Comparison of ENCODE assay signal across 25 mouse cellular contexts in genomic region chr2:129176676-129177420, GRCm38 (mm10). TPM values are rescaled to one million over a fixed set of nuclear protein-coding genes. Genes with fewer than 3 reads are reported as not detected.
DNase-seq lines count a peak whose midpoint lies in the region; ATAC-seq and TF ChIP-seq lines count a peak whose summit lies in the region.
"Had no signal": no experiment of that assay in that cellular context is flagged by ENCODE, and none has a peak within 500 bp of the region (broad histone marks: within the 10 kb centered on the region; RNA-seq: fewer than 3 reads in every experiment).

No protein-coding gene starts in this region.

- ATAC-seq in megakaryocyte, adult 5-6 weeks (ENCODE audit: poor library complexity, severe bottlenecking), result no peak
- ATAC-seq in hindbrain, embryonic 13.5 days (ENCODE audit: low FRiP score), result no peak
- ATAC-seq in hindbrain, embryonic 16.5 days, result no peak
- ATAC-seq: forebrain, embryonic 16.5 days; intestine, postnatal 0 days had no signal

- no peak for TF ChIP-seq POLR2A in MEL (IDR thresholded peaks at IDR 0.05; ENCODE audit: control insufficient read depth in 1 of 2, insufficient read depth in 1 of 2, low read depth in 1 of 2, low read length in 2 of 2, poor library complexity in 1 of 2)

- H3K27ac ChIP-seq in MEL (ENCODE audit: control insufficient read depth, low read depth, low read length), result no peak overlapping the region
- no peak overlapping the region for H3K27ac ChIP-seq in hindbrain, embryonic 13.5 days
- H3K27ac ChIP-seq in hindbrain, embryonic 16.5 days (ENCODE audit: low read depth, low read length), result no peak overlapping the region
- H3K27ac ChIP-seq: embryonic facial prominence, embryonic 13.5 days; forebrain, embryonic 10.5 days; heart, embryonic 15.5 days; hindbrain, embryonic 12.5 days; liver, embryonic 14.5 days; neural tube, embryonic 13.5 days had no signal

- H3K9me3 ChIP-seq in megakaryocyte, embryonic 14.5 days, result no peaks in the 10 kb centered on the region
- H3K9me3 ChIP-seq in MEL (replicated peaks; ENCODE audit: insufficient read depth, low read length), result no peaks in the 10 kb centered on the region
- H3K9me3 ChIP-seq in hindbrain, embryonic 13.5 days, result no peaks in the 10 kb centered on the region
- no peaks in the 10 kb centered on the region for H3K9me3 ChIP-seq in hindbrain, embryonic 16.5 days (ENCODE audit: control insufficient read depth, low read length)
- H3K9me3 ChIP-seq: embryonic facial prominence, embryonic 13.5 days; forebrain, embryonic 10.5 days; heart, embryonic 15.5 days; hindbrain, embryonic 12.5 days; neural tube, embryonic 13.5 days had no signal

- H3K27me3 ChIP-seq in megakaryocyte, embryonic 14.5 days (replicated peaks), result no peaks in the 10 kb centered on the region
- H3K27me3 ChIP-seq in MEL (ENCODE audit: control insufficient read depth in 1 of 2, insufficient read depth in 2 of 2, low read length in 2 of 2), result no peaks in the 10 kb centered on the region
- H3K27me3 ChIP-seq in hindbrain, embryonic 13.5 days, result no peaks in the 10 kb centered on the region
- H3K27me3 ChIP-seq in hindbrain, embryonic 16.5 days (replicated peaks; ENCODE audit: control insufficient read depth, insufficient read depth, low read length), result no peaks in the 10 kb centered on the region
- H3K27me3 ChIP-seq: embryonic facial prominence, embryonic 13.5 days; heart, embryonic 15.5 days; hindbrain, embryonic 12.5 days; neural tube, embryonic 13.5 days had no signal

- H3K4me2 ChIP-seq in hindbrain, embryonic 13.5 days, result no peak overlapping the region
- no peak overlapping the region for H3K4me2 ChIP-seq in hindbrain, embryonic 16.5 days (ENCODE audit: low read length)
- H3K4me2 ChIP-seq: embryonic facial prominence, embryonic 13.5 days; heart, embryonic 15.5 days; hindbrain, embryonic 12.5 days; midbrain, embryonic 11.5 days; neural tube, embryonic 13.5 days had no signal

- TF ChIP-seq RAD21 in MEL (IDR thresholded peaks at IDR 0.05; ENCODE audit: low read depth, low read length), result no peak

- no peak for TF ChIP-seq CTCF in MEL (IDR thresholded peaks at IDR 0.05 in 2 of 3, conservative IDR thresholded peaks at IDR 0.05 in 1 of 3; ENCODE audit: control insufficient read depth in 1 of 3, insufficient read depth in 1 of 3, low read depth in 2 of 3, low read length in 3 of 3, poor library complexity in 1 of 3, severe bottlenecking in 1 of 3)

- peaks cover 84% of the 10 kb centered on the region for H3K4me1 ChIP-seq in megakaryocyte, embryonic 14.5 days
- peaks cover 0 to 6% of the 10 kb centered on the region in 2 experiments; a peak in 1 of 4 replicates for H3K4me1 ChIP-seq in MEL (ENCODE audit: control insufficient read depth in 1 of 2, insufficient read depth in 2 of 2, low read length in 2 of 2)
- H3K4me1 ChIP-seq in hindbrain, embryonic 13.5 days (replicated peaks), result no peaks in the 10 kb centered on the region
- peaks cover 2% of the 10 kb centered on the region; the same call in 1 of the 2 replicates for H3K4me1 ChIP-seq in hindbrain, embryonic 16.5 days (ENCODE audit: control insufficient read depth, insufficient read depth, low read depth, low read length)
- H3K4me1 ChIP-seq: hindbrain, embryonic 12.5 days; neural tube, embryonic 13.5 days had no signal

- TF ChIP-seq EP300 in MEL (IDR thresholded peaks at IDR 0.05; ENCODE audit: low read depth in 1 of 2, low read length in 2 of 2), result no peak

- H3K36me3 ChIP-seq in megakaryocyte, embryonic 14.5 days (replicated peaks; ENCODE audit: low read length), result no peaks in the 10 kb centered on the region
- H3K36me3 ChIP-seq in MEL (ENCODE audit: control insufficient read depth in 1 of 2, insufficient read depth in 2 of 2, low read length in 2 of 2), result no peaks in the 10 kb centered on the region; a peak in 1 of 4 replicates
- no peaks in the 10 kb centered on the region for H3K36me3 ChIP-seq in hindbrain, embryonic 13.5 days
- H3K36me3 ChIP-seq in hindbrain, embryonic 16.5 days (ENCODE audit: control insufficient read depth, insufficient read depth, low read length), result no peaks in the 10 kb centered on the region
- H3K36me3 ChIP-seq: embryonic facial prominence, embryonic 13.5 days; forebrain, embryonic 10.5 days; heart, embryonic 15.5 days; hindbrain, embryonic 12.5 days; neural tube, embryonic 13.5 days had no signal

- 73% methylated on average over 12 of the region's 12 CpGs for WGBS in hindbrain, embryonic 13.5 days
- WGBS in hindbrain, embryonic 16.5 days, result 74% methylated on average over 12 of the region's 12 CpGs

- H3K9ac ChIP-seq in MEL (ENCODE audit: control insufficient read depth, low read depth, low read length, poor library complexity, severe bottlenecking), result no peak overlapping the region
- H3K9ac ChIP-seq in hindbrain, embryonic 13.5 days, result no peak overlapping the region
- H3K9ac ChIP-seq in hindbrain, embryonic 16.5 days (ENCODE audit: low read depth, low read length), result no peak overlapping the region
- H3K9ac ChIP-seq: embryonic facial prominence, embryonic 13.5 days; heart, embryonic 15.5 days; hindbrain, embryonic 12.5 days; liver, embryonic 14.5 days; neural tube, embryonic 13.5 days had no signal

- H3K79me2 ChIP-seq in MEL (ENCODE audit: control insufficient read depth, insufficient read depth, low read length, poor library complexity), result no peaks in the 10 kb centered on the region

- DNase-seq in MEL (ENCODE audit: low read depth, low spot score), result no peak
- peak; percentile 68 for DNase-seq in retina, adult 2 months (ENCODE audit: low read depth, low spot score)
- no peak for DNase-seq in right cerebral cortex, postnatal 14 days
- DNase-seq: adrenal gland, postnatal 25 days; cerebellum, adult 18-20 months; cerebellum, postnatal 10 days; kidney, adult 9 months; kidney, postnatal 10 days; lung, adult 2 months; lung, postnatal 10 days; thymus, postnatal 4 days had no signal

- H3K4me3 ChIP-seq in megakaryocyte, embryonic 14.5 days (replicated peaks), result peak overlapping the region; percentile 42
- no peak overlapping the region for H3K4me3 ChIP-seq in MEL (ENCODE audit: control insufficient read depth in 1 of 2, insufficient read depth in 1 of 2, low read depth in 2 of 2, low read length in 2 of 2)
- no peak overlapping the region for H3K4me3 ChIP-seq in hindbrain, embryonic 13.5 days
- H3K4me3 ChIP-seq in hindbrain, embryonic 16.5 days (ENCODE audit: low read length), result no peak overlapping the region
- H3K4me3 ChIP-seq: embryonic facial prominence, embryonic 13.5 days; forebrain, embryonic 10.5 days; heart, embryonic 15.5 days; hindbrain, embryonic 12.5 days; myocyte; neural tube, embryonic 13.5 days had no signal

TF ChIP-seq in MEL, 35 proteins besides CTCF, POLR2A, EP300 and RAD21:
- TF ChIP-seq MEF2A (IDR thresholded peaks at IDR 0.05; ENCODE audit: extremely low read depth, insufficient replicate concordance, low read depth, low read length, poor library complexity, severe bottlenecking), result no peak
- TF ChIP-seq SIN3A (IDR thresholded peaks at IDR 0.05; ENCODE audit: low read length), result no peak
- TF ChIP-seq ZNF384 (IDR thresholded peaks at IDR 0.05; ENCODE audit: low read depth, low read length), result peak; percentile 49; the same call in 1 of the 2 replicates

RNA-seq across cellular contexts. Expression of gene Slc20a1, which starts 21.7 kb away (rescaled TPM):
- 16.4 and 76.5 TPM in 2 replicates for polyA plus RNA-seq in megakaryocyte, embryonic 14.5 days (2012; ENCODE audit: insufficient read depth, low replicate concordance)
- total RNA-seq in megakaryocyte, adult 5-6 weeks (2015), result 18.7 and 22.8 TPM in 2 replicates
- 52.4 and 70.8 TPM in 2 replicates for total RNA-seq in megakaryocyte, adult 5-6 weeks (2017)
- 44.9 and 69.4 TPM in 2 replicates for total RNA-seq in MEL (2012; rRNA removed)
- 10 to 100 TPM in 1 of 2 experiments, not detected in 1; 80.7 TPM for polyA plus RNA-seq in MEL (2012; ENCODE audit: insufficient read depth in 1 of 2, insufficient read length in 2 of 2, low read depth in 1 of 2, low replicate concordance in 2 of 2, missing spikeins in 1 of 2)
- polyA plus RNA-seq in hindbrain, embryonic 13.5 days (2015; fragmentation: Nextera tagmentation; extraction: Ambion mirVana), result 47.2 and 48.2 TPM in 2 replicates
- polyA plus RNA-seq in hindbrain, embryonic 16.5 days (2015; fragmentation: Nextera tagmentation; extraction: Ambion mirVana), result 53.2 and 55.6 TPM in 2 replicates

RNA-seq across cellular contexts. Expression of gene Chchd5, which starts 47.3 kb away (rescaled TPM):
- polyA plus RNA-seq in megakaryocyte, embryonic 14.5 days (2012; ENCODE audit: insufficient read depth, low replicate concordance), result 6.1 and 19.5 TPM in 2 replicates
- 11.9 and 13.0 TPM in 2 replicates for total RNA-seq in megakaryocyte, adult 5-6 weeks (2015)
- total RNA-seq in megakaryocyte, adult 5-6 weeks (2017), result 9.4 and 11.9 TPM in 2 replicates
- 15.9 and 17.1 TPM in 2 replicates for total RNA-seq in MEL (2012; rRNA removed)
- polyA plus RNA-seq in MEL (2012; ENCODE audit: insufficient read depth in 1 of 2, insufficient read length in 2 of 2, low read depth in 1 of 2, low replicate concordance in 2 of 2, missing spikeins in 1 of 2), result 10 to 100 TPM in 1 of 2 experiments, not detected in 1; 23.7 TPM
- 24.4 and 24.5 TPM in 2 replicates for polyA plus RNA-seq in hindbrain, embryonic 13.5 days (2015; fragmentation: Nextera tagmentation; extraction: Ambion mirVana)
- 18.7 and 19.8 TPM in 2 replicates for polyA plus RNA-seq in hindbrain, embryonic 16.5 days (2015; fragmentation: Nextera tagmentation; extraction: Ambion mirVana)
